Mouse (Mus musculus) embryonic facial prominence, embryonic 13.5 days (tissue): ENCODE measurements around the gene Shisa9. TPM values are rescaled to one million over a fixed set of nuclear protein-coding genes. Genes with fewer than 3 reads are reported as not detected.

Source experiments
- ATAC-seq: fragments of 200-750 bp; cut with Nextera tagmentation; 2 replicates; pipeline ENCODE4 v1.8.0; 2017; ENCODE audit warnings: low read depth; ENCODE audit not compliant: insufficient number of reproducible peaks, insufficient read depth, low FRiP score, low TSS enrichment
- H3K27ac ChIP-seq: fragments of 300-500 bp; sonication (generic); 2 replicates; pipeline ENCODE4 v1.5.1; 2015; ENCODE audit warnings: moderate library complexity, mild to moderate bottlenecking, inconsistent platforms
- H3K27me3 ChIP-seq: fragments of 300-500 bp; sonication (generic); 2 replicates; pipeline ENCODE4 v1.6.1; 2015; ENCODE audit warnings: mild to moderate bottlenecking, inconsistent platforms
- H3K36me3 ChIP-seq: fragments of 300-500 bp; sonication (generic); 2 replicates; pipeline ENCODE4 v1.6.1; 2015; ENCODE audit warnings: mild to moderate bottlenecking, inconsistent platforms
- H3K4me1 ChIP-seq: fragments of 300-500 bp; sonication (generic); 2 replicates; pipeline ENCODE4 v1.6.1; 2015; ENCODE audit warnings: inconsistent platforms
- H3K4me2 ChIP-seq: fragments of 300-500 bp; sonication (generic); 2 replicates; pipeline ENCODE4 v1.6.1; 2015; ENCODE audit warnings: moderate library complexity, mild to moderate bottlenecking, inconsistent platforms
- H3K4me3 ChIP-seq: fragments of 300-500 bp; sonication (generic); 2 replicates; pipeline ENCODE4 v1.5.1; 2015; ENCODE audit warnings: mild to moderate bottlenecking, inconsistent platforms
- H3K9ac ChIP-seq: fragments of 300-500 bp; sonication (generic); 2 replicates; pipeline ENCODE4 v1.6.1; 2015; ENCODE audit warnings: mild to moderate bottlenecking, inconsistent platforms
- H3K9me3 ChIP-seq: fragments of 300-500 bp; sonication (generic); 2 replicates; pipeline ENCODE4 v1.6.1; 2016; ENCODE audit warnings: inconsistent platforms
- WGBS: fragments of 180-500 bp; shearing (Covaris S2); methylation state at CpG from one replicate; pipeline ENCODE4 v1.1.7; 2015; ENCODE audit warnings: mixed read lengths; 5-methylcytosine and 5-hydroxymethylcytosine counted together
- polyA plus RNA-seq: library from polyadenylated mRNA; unstranded; fragments of >200 nt; fragmentation: Nextera tagmentation; extraction: Ambion mirVana; gene quantifications from 2 replicates; pipeline ENCODE4 v1.2.1, GENCODE M21; 2015

The Shisa9 gene
- polyA plus RNA-seq, 1 experiment from 2014 or later = 1.0 TPM

- Histone ChIP-seq H3K4me3 (no peak overlapping the region), H3K4me1 (no peaks in the 10 kb centered on the region), H3K36me3 (no peaks in the 10 kb centered on the region), H3K27me3 (no peaks in the 10 kb centered on the region), H3K27ac (no peak overlapping the region), H3K9me3 (no peaks in the 10 kb centered on the region), H3K9ac (no peak overlapping the region), H3K4me2 (no peak overlapping the region)
- WGBS = 95% methylated on average over 1 of the region's 1 CpGs
- ATAC-seq = no peak
Measured at GRCm38 (mm10) chr16:12116926-12117325, 133.0 kb downstream of the Shisa9 start.

- Histone ChIP-seq H3K9ac (no peak overlapping the region), H3K27ac (no peak overlapping the region), H3K4me1 (no peaks in the 10 kb centered on the region), H3K4me2 (no peak overlapping the region), H3K9me3 (no peaks in the 10 kb centered on the region), H3K27me3 (no peaks in the 10 kb centered on the region), H3K36me3 (no peaks in the 10 kb centered on the region), H3K4me3 (no peak overlapping the region)
- 77% methylated on average over 3 of the region's 3 CpGs for WGBS
- ATAC-seq = no peak
Measured at GRCm38 (mm10) chr16:12119463-12119862, 135.6 kb downstream of the Shisa9 start.

- 66% methylated on average over 3 of the region's 3 CpGs for WGBS
- no peak overlapping the region for H3K4me3 ChIP-seq
- no peak overlapping the region for H3K4me2 ChIP-seq
- no peaks in the 10 kb centered on the region for H3K9me3 ChIP-seq
- H3K9ac ChIP-seq = no peak overlapping the region
- no peaks in the 10 kb centered on the region for H3K27me3 ChIP-seq
- no peaks in the 10 kb centered on the region for H3K4me1 ChIP-seq
- no peaks in the 10 kb centered on the region for H3K36me3 ChIP-seq
- ATAC-seq = no peak
- H3K27ac ChIP-seq = no peak overlapping the region
Measured at GRCm38 (mm10) chr16:12129782-12130181, 145.9 kb downstream of the Shisa9 start.

GRCm38 (mm10) chr16:12146666-12147065 lies 162.8 kb downstream of the Shisa9 start:
- Histone ChIP-seq H3K4me1 (no peaks in the 10 kb centered on the region), H3K27me3 (no peaks in the 10 kb centered on the region), H3K36me3 (no peaks in the 10 kb centered on the region), H3K4me3 (no peak overlapping the region), H3K4me2 (no peak overlapping the region), H3K27ac (no peak overlapping the region), H3K9ac (no peak overlapping the region), H3K9me3 (no peaks in the 10 kb centered on the region)
- ATAC-seq = no peak

GRCm38 (mm10) chr16:12151986-12152385 lies 168.1 kb downstream of the Shisa9 start:
- Histone ChIP-seq H3K36me3 (no peaks in the 10 kb centered on the region), H3K9me3 (no peaks in the 10 kb centered on the region), H3K4me1 (no peaks in the 10 kb centered on the region), H3K9ac (no peak overlapping the region), H3K27ac (no peak overlapping the region), H3K27me3 (no peaks in the 10 kb centered on the region), H3K4me2 (no peak overlapping the region), H3K4me3 (no peak overlapping the region)
- 69% methylated on average over 4 of the region's 4 CpGs for WGBS
- no peak for ATAC-seq

GRCm38 (mm10) chr16:12154476-12154875 lies 170.6 kb downstream of the Shisa9 start:
- no peak overlapping the region for H3K9ac ChIP-seq
- 0 out of 2 replicates have a peak, but pooled peaks cover 2% of the 10 kb centered on the region for H3K4me1 ChIP-seq
- no peak overlapping the region for H3K4me3 ChIP-seq
- ATAC-seq = no peak
- H3K27me3 ChIP-seq = no peaks in the 10 kb centered on the region
- H3K4me2 ChIP-seq = no peak overlapping the region
- WGBS = 83% methylated on average over 2 of the region's 2 CpGs
- no peaks in the 10 kb centered on the region for H3K9me3 ChIP-seq
- H3K27ac ChIP-seq = no peak overlapping the region
- H3K36me3 ChIP-seq = no peaks in the 10 kb centered on the region

GRCm38 (mm10) chr16:12173482-12174041 lies 189.6 kb downstream of the Shisa9 start:
- Histone ChIP-seq H3K27me3 (no peaks in the 10 kb centered on the region), H3K4me2 (no peak overlapping the region), H3K9me3 (no peaks in the 10 kb centered on the region), H3K4me1 (no peaks in the 10 kb centered on the region), H3K4me3 (no peak overlapping the region), H3K36me3 (no peaks in the 10 kb centered on the region), H3K27ac (no peak overlapping the region), H3K9ac (no peak overlapping the region)
- WGBS = 58% methylated on average over 1 of the region's 1 CpGs
- no peak for ATAC-seq

GRCm38 (mm10) chr16:12178031-12178430 lies 194.1 kb downstream of the Shisa9 start:
- no peak overlapping the region for H3K4me2 ChIP-seq
- no peaks in the 10 kb centered on the region for H3K27me3 ChIP-seq
- ATAC-seq = no peak
- no peaks in the 10 kb centered on the region for H3K4me1 ChIP-seq
- no peak overlapping the region for H3K4me3 ChIP-seq
- no peak overlapping the region for H3K27ac ChIP-seq
- H3K9ac ChIP-seq = no peak overlapping the region
- WGBS = 74% methylated on average over 2 of the region's 2 CpGs
- H3K36me3 ChIP-seq = no peaks in the 10 kb centered on the region
- H3K9me3 ChIP-seq = no peaks in the 10 kb centered on the region

GRCm38 (mm10) chr16:12189739-12190138 lies 205.8 kb downstream of the Shisa9 start:
- H3K4me1 ChIP-seq = no peaks in the 10 kb centered on the region
- H3K4me3 ChIP-seq = no peak overlapping the region
- no peak overlapping the region for H3K9ac ChIP-seq
- no peak overlapping the region for H3K4me2 ChIP-seq
- 69% methylated on average over 2 of the region's 2 CpGs for WGBS
- no peak for ATAC-seq
- H3K27me3 ChIP-seq = no peaks in the 10 kb centered on the region
- no peaks in the 10 kb centered on the region for H3K36me3 ChIP-seq
- H3K27ac ChIP-seq = no peak overlapping the region
- H3K9me3 ChIP-seq = no peaks in the 10 kb centered on the region

GRCm38 (mm10) chr16:12196841-12197240 lies 212.9 kb downstream of the Shisa9 start:
- Histone ChIP-seq H3K4me2 (no peak overlapping the region), H3K9ac (no peak overlapping the region), H3K4me3 (no peak overlapping the region), H3K27me3 (no peaks in the 10 kb centered on the region), H3K4me1 (no peaks in the 10 kb centered on the region), H3K9me3 (no peaks in the 10 kb centered on the region), H3K27ac (no peak overlapping the region), H3K36me3 (no peaks in the 10 kb centered on the region)
- 96% methylated on average over 4 of the region's 4 CpGs for WGBS
- no peak for ATAC-seq

GRCm38 (mm10) chr16:12197611-12198010 lies 213.7 kb downstream of the Shisa9 start:
- Histone ChIP-seq H3K27me3 (no peaks in the 10 kb centered on the region), H3K9ac (no peak overlapping the region), H3K4me2 (no peak overlapping the region), H3K4me1 (no peaks in the 10 kb centered on the region), H3K27ac (no peak overlapping the region), H3K4me3 (no peak overlapping the region), H3K9me3 (no peaks in the 10 kb centered on the region), H3K36me3 (no peaks in the 10 kb centered on the region)
- 44% methylated on average over 5 of the region's 5 CpGs for WGBS
- no peak for ATAC-seq

- ATAC-seq = no peak
- Histone ChIP-seq H3K27ac (no peak overlapping the region), H3K4me2 (no peak overlapping the region), H3K4me3 (no peak overlapping the region), H3K9ac (no peak overlapping the region), H3K9me3 (no peaks in the 10 kb centered on the region), H3K36me3 (no peaks in the 10 kb centered on the region), H3K27me3 (no peaks in the 10 kb centered on the region), H3K4me1 (no peaks in the 10 kb centered on the region)
- 24% methylated on average over 3 of the region's 3 CpGs for WGBS
Measured at GRCm38 (mm10) chr16:12201216-12201615, 217.3 kb downstream of the Shisa9 start.

- Histone ChIP-seq H3K4me3 (no peak overlapping the region), H3K36me3 (no peaks in the 10 kb centered on the region), H3K27me3 (no peaks in the 10 kb centered on the region), H3K4me2 (no peak overlapping the region), H3K27ac (no peak overlapping the region), H3K9ac (no peak overlapping the region), H3K4me1 (no peaks in the 10 kb centered on the region), H3K9me3 (no peaks in the 10 kb centered on the region)
- 59% methylated on average over 3 of the region's 3 CpGs for WGBS
- no peak for ATAC-seq
Measured at GRCm38 (mm10) chr16:12202151-12202550, 218.2 kb downstream of the Shisa9 start.
